Mouse (Mus musculus): ENCODE data around the gene H2afb2. TPM values are rescaled to one million over a fixed set of nuclear protein-coding genes. Genes with fewer than 3 reads are reported as not detected.

H2afb2 gene
- not detected in 2 replicates for polyA plus RNA-seq (2012; rRNA removed)

GRCm38 (mm10) chrX:116680878-116681277 lies at the start of gene H2afb2:
TSS of gene H2afb2 (plus strand) at chrX:116681178.

Other genes starting within 250 kb of the H2afb2 start
- gene Cpxcr1, start 232.2 kb upstream of the H2afb2 start, polyA plus RNA-seq (2012; rRNA removed) = not detected in 2 replicates